Mouse (Mus musculus): ENCODE measurements around the gene 4930447C04Rik.

4930447C04Rik gene

GRCm38 (mm10) chr12:72943574-72944110, 3.1 kb upstream of the 4930447C04Rik start:
- DNase-seq (ENCODE audit: low spot score in 2 of 2) = no peak

DNA sequence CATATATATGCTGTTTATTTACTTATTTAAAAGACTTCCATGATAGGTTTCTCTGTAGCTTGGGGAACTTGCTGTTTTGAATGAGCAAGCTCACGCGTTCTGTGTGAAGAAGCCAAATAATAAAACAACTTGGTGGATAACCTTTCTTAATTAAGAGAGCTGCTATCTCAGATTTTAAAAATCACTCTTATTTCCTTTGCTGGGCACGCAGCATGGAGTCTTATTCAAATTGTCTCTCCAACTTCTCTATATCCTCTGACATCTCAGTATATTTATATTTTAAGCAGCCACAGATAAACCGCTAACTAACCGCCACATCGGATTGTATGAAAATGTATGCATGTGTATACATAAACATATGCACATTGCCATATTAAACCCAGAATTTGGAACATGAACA, 1.6 kb upstream of the 4930447C04Rik start:
- DNase-seq (ENCODE audit: low spot score in 2 of 2) = no peak

GRCm38 (mm10) chr12:72941398-72942051, 951 bp upstream of the 4930447C04Rik start:
- DNase-seq (ENCODE audit: low spot score in 2 of 2) = no peak

DNA sequence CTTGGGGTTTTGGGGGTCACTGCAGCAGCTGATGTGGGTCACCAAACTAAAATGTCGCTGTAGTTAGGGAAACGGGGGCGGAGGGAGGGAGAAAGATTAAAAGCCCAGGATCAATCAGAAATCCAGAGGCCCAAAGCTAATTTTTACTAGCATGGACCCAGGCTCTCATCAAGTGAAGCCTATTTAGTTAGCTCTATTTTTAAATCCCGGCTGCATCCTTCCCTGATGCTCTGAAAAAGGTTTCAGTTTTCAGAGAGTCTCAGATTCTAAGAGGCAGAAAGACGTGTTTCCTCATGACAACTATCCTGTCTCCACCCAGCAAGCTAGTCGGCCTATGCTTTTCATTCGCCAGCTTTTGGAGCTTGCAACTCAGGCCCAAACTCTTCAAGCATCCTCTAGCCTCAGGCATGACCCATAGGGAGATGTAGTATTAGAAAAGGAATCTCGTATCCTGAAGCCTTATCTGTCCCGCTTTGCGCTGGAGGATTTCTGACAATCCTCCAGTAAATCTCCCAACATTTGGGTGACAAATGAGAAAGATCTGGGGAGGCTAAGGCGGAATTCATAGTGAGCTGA, 336 bp upstream of the 4930447C04Rik start:
- no peak for DNase-seq (ENCODE audit: low spot score in 2 of 2)

GRCm38 (mm10) chr12:72939616-72940015, 958 bp downstream of the 4930447C04Rik start, which contains the start of gene Six6:
Six6 (plus strand) TSS chr12:72939892.
- DNase-seq (ENCODE audit: low spot score in 2 of 2) = peak in 1 of 2 experiments; percentile 4

GRCm38 (mm10) chr12:72938600-72939490, 1.7 kb downstream of the 4930447C04Rik start:
- no peak for DNase-seq (ENCODE audit: low spot score in 2 of 2)

GRCm38 (mm10) chr12:72938176-72938575, 2.4 kb downstream of the 4930447C04Rik start:
- no peak for DNase-seq (ENCODE audit: low spot score in 2 of 2)

DNA sequence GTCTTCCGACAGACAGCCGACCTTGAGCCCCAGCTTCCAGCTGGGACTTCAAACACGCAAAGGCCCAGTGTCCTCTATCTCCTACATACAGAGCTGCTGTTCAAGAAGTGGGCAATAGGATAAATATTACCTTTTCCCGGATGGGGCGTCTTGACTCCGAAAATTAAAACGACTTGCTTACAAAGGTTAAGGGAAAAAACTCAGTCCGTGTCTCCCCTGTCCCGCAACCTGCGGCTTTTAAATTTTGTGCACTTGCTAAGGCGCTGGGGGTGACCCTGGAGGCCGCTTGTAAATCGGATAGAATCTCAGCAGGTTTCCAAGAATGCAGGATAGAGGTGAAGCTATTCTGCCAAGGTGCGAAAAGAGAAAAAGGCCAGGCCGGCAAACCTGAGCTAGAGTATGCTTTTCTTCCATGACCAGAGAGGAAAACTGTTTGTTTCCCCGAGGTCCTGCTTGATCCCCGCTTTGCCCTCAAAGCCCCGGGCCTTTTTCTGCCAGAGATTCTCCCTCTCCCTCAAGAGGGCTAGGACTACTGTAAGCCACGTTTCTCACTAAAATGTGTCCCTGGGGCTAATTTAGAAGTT, 2.9 kb downstream of the 4930447C04Rik start:
- DNase-seq (ENCODE audit: low spot score in 2 of 2) = no peak

GRCm38 (mm10) chr12:72936751-72937150, 3.8 kb downstream of the 4930447C04Rik start:
- no peak for DNase-seq (ENCODE audit: low spot score in 2 of 2)

DNA sequence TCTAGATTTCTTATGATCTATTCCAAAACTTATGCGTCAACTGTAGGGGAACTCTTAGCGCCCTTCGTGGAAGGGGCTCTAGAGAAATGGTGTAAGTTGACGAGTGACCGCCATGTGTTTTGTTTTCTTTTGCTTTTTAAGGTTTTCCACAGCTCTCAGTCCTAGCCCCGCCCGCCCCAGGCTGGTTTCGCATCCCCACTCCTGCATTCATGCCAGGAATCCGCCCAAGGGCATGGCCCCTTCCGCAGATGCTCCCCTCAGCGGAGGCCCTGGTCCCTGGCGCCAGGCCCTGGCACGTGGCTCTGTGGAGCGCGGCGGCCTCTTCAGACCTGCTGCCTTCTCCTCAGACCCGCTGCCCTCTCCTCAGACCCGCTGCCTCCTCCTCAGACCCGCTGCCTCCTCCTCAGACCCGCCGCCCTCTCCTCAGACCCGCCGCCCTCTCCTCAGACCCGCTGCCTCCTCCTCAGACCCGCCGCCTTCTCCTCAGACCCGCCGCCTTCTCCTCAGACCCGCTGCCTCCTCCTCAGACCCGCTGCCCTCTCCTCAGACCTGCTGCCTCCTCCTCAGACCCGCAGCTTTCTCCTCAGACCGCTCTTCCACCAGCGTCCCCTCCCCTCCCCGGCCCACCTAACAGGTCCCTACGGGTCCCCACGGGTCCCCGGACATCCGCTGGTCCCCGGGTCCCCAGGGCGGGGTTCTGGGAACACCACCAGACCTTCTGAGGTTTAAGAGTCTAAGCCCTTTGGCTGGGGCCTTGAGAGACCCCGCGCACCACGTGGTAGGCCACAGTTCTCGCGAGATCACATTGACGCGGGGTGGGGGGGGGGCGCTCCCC, 23.2 kb downstream of the 4930447C04Rik start:
- no peak for DNase-seq (ENCODE audit: low spot score in 2 of 2)

GRCm38 (mm10) chr12:72854377-72855032, 86.1 kb downstream of the 4930447C04Rik start:
- DNase-seq (ENCODE audit: low spot score in 2 of 2) = no peak

DNA sequence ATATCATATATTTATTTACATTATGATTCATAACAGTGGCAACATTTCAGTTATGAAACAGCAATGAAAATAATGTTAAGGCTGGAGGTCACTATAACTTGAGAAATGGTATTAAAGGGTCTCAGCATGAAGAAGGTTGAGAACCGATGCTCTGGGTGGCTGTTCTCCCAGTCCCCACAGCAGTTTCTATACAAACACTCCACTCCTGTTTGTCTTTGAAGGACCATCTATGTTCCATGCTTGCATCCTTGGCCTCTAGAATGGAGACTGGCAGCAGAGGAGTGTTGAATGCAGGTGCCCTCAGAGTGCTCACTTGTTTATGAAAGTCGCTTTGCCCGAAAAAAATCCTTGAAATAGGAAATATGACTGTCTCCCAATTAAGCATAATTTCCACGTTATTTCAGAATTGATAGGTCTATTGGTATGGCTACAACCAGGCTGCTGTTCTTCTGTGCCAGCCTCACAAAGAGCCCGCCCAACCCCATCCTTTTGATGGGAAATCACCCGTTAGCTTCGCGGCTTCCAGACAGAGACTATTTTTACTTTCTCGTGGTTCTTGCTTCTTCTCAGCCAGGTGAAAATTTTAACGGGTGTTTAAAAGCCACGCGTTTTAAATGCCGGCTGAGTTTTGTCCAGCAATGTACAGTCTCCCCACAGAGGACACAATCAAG, 87.0 kb downstream of the 4930447C04Rik start:
- no peak for DNase-seq (ENCODE audit: low spot score in 2 of 2)

DNA sequence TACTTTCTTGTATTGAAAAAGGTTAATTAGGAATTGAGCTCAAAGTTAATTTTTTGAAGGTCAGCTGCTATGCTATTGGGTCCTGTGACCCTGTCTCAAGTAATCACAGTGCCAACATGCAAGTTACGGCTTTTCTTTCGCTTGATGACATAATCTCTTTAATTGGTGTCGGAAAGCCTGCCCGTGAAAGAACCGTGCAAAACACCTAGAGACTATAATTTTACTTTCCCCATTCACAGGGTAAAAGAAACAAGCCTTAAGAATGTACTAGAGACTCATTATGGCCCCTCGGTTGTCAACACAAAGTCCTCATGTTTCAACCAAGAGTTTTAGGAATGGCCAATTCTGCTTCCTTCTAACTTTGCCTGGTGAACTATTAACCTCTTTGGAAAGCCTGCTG, 88.3 kb downstream of the 4930447C04Rik start:
- DNase-seq (ENCODE audit: low spot score in 2 of 2) = no peak

DNA sequence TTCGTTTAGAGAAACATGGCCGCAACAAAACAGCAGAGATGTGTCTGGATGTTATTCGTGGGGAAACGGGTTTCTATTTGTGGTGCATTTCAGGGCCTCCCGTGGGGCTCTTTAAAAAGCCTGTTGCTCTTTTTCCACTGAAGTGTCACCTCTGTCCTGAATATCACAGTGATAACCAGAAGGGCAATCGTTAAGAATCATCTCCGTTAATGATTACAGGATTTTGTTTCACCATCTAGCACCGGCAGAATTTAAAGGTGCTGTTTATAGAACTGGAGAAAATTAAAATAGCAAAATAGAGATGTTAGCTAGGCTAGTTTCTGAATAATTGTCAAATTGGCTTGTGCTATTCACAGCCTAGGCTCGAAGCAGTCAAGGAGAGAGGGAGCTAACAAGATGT, 90.4 kb downstream of the 4930447C04Rik start:
- DNase-seq (ENCODE audit: low spot score in 2 of 2) = no peak

DNA sequence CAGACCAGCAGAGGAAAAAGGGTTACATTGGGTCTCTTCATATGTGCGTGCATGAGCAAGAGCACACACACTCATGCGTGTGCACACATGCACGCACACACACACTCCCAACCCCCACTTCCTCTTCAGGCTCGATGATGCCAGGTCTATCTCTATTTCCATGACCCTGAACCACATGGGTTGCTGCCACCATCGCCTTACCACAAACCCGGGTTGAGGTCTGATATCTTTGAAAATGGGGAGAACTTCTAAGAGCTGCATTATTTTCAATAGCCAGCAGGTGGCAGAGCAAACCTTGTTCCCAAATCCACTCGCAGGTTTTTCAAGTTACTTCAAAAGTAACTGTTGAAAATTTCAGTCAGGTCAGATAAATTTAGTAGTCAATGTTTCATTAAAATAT, 92.8 kb downstream of the 4930447C04Rik start:
- DNase-seq (ENCODE audit: low spot score in 2 of 2) = peak in 1 of 2 experiments; percentile 50

DNA sequence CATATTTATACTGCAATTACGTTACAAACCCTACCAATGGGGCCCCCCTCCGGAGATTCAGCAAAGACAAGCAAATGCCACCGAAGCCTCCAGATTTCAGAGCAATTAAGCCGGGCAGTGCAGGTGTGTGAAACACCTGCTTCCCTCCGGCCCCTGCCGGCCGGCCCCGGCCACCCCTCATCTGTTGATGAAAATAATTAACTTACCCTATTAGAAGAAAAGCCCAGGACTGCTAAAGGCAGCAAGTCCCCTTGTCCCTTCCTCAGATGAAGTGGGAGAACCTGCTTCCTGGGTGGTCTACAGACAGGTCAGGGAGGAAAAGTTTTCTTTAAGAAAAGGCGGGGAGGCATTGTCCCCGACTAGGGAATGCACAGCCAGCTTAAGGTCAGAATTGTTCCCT, 94.6 kb downstream of the 4930447C04Rik start:
- no peak for DNase-seq (ENCODE audit: low spot score in 2 of 2)

DNA sequence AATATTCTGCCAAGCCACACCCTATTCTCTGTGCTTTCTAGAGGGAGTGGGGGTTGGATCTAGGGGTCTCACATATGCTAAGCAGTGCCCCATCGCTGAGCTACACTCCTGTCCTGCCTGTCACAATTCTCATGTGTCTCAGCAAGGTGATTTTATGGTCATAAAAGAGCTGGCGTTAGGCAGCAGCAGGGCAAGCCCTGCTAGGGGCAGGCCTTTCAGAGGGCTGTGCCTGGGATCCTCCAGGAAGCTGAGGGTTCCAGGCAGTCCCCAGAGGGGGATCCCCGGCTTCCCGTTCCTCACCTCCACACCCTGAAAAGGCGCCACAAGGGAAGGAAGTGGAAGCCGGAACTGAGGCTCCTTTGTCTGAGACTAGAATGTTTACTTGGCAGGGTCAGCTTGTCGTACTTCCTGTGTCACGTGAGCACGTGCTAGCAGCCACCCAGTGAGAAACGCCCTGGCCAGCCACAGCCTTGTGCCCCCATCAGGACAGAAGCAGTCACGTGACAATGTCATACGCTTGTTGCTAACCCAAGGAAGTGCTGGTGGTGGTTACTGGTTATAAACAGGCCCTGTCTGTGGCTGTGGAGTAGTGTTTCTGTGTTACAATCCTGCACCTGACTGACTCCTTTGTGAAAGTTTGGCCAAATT, 96.5 kb downstream of the 4930447C04Rik start:
- DNase-seq (ENCODE audit: low spot score in 2 of 2) = peak; percentile 70 to 80

DNA sequence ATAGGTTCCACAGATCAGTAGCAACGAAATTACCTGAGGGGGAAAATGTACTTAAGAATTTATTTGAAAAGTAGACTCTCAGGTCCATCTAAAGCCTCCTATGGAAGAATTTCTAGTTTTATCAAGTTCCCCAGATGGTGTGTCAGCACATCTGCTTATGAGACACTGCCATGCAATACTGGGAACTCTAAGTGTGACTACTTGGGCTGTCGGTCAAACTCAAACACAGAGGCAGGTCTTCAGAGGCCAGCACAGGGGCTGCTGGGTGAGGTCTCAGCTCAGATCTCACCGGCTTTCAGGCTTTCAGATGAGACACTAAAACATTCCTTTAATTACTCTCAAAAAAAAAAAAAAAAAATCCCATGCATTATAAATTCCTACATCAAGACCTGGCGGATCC, 97.0 kb downstream of the 4930447C04Rik start:
- no peak for DNase-seq (ENCODE audit: low spot score in 2 of 2)

GRCm38 (mm10) chr12:72843135-72843534, 97.4 kb downstream of the 4930447C04Rik start:
- DNase-seq (ENCODE audit: low spot score in 2 of 2) = no peak
